Mouse (Mus musculus): ENCODE results near the gene Manba. TPM values are rescaled to one million over a fixed set of nuclear protein-coding genes. Genes with fewer than 3 reads are reported as not detected.

Gene Manba
- polyA plus RNA-seq, 1 experiment from 2014 or later: 5.6 TPM

GRCm38 (mm10) chr3:135547298-135547697 lies 61.9 kb downstream of the Manba start:
- ATAC-seq (ENCODE audit: low FRiP score): no peak
- H3K27ac ChIP-seq: no peak overlapping the region
- H3K4me1 ChIP-seq (replicated peaks): no peaks in the 10 kb centered on the region
- H3K4me3 ChIP-seq: no peak overlapping the region
- H3K9ac ChIP-seq: no peak overlapping the region
- H3K4me2 ChIP-seq: no peak overlapping the region
- H3K27me3 ChIP-seq: no peaks in the 10 kb centered on the region
- H3K9me3 ChIP-seq: no peaks in the 10 kb centered on the region
- H3K36me3 ChIP-seq: no peaks in the 10 kb centered on the region
- WGBS: 70% methylated on average over 8 of the region's 8 CpGs

GRCm38 (mm10) chr3:135552874-135553273 lies 67.5 kb downstream of the Manba start:
- 76% methylated on average over 5 of the region's 5 CpGs for WGBS

GRCm38 (mm10) chr3:135555192-135555591 lies 69.8 kb downstream of the Manba start:
- H3K4me1 ChIP-seq (replicated peaks): no peaks in the 10 kb centered on the region
- no peaks in the 10 kb centered on the region for H3K36me3 ChIP-seq
- WGBS: 55% methylated on average over 6 of the region's 6 CpGs
- no peaks in the 10 kb centered on the region for H3K27me3 ChIP-seq
- no peak overlapping the region for H3K9ac ChIP-seq
- H3K4me3 ChIP-seq: no peak overlapping the region
- H3K4me2 ChIP-seq: no peak overlapping the region
- no peaks in the 10 kb centered on the region for H3K9me3 ChIP-seq
- ATAC-seq (ENCODE audit: low FRiP score): no peak
- no peak overlapping the region for H3K27ac ChIP-seq

More at GRCm38 (mm10) chr3:135552874-135553273, 67.5 kb downstream of the Manba start:
- Histone ChIP-seq H3K27me3 (no peaks in the 10 kb centered on the region), H3K27ac (no peak overlapping the region), H3K4me3 (no peak overlapping the region), H3K9me3 (no peaks in the 10 kb centered on the region), H3K4me2 (no peak overlapping the region), H3K36me3 (no peaks in the 10 kb centered on the region), H3K9ac (no peak overlapping the region), H3K4me1 (replicated peaks) (no peaks in the 10 kb centered on the region)
- no peak for ATAC-seq (ENCODE audit: low FRiP score)

- no peaks in the 10 kb centered on the region for H3K36me3 ChIP-seq
- H3K27ac ChIP-seq: no peak overlapping the region
- H3K4me3 ChIP-seq: no peak overlapping the region
- WGBS: 78% methylated on average over 7 of the region's 7 CpGs
- no peaks in the 10 kb centered on the region for H3K4me1 ChIP-seq (replicated peaks)
- H3K27me3 ChIP-seq: no peaks in the 10 kb centered on the region
- no peak overlapping the region for H3K9ac ChIP-seq
- ATAC-seq (ENCODE audit: low FRiP score): no peak
- H3K9me3 ChIP-seq: no peaks in the 10 kb centered on the region
- H3K4me2 ChIP-seq: no peak overlapping the region
These were observed 70.7 kb downstream of the Manba start for GRCm38 (mm10) chr3:135556052-135556587.

GRCm38 (mm10) chr3:135556851-135557662 lies 71.6 kb downstream of the Manba start:
- no peak overlapping the region for H3K27ac ChIP-seq
- H3K4me3 ChIP-seq: no peak overlapping the region
- H3K9me3 ChIP-seq: no peaks in the 10 kb centered on the region
- H3K4me2 ChIP-seq: no peak overlapping the region
- H3K9ac ChIP-seq: no peak overlapping the region
- H3K4me1 ChIP-seq (replicated peaks): no peaks in the 10 kb centered on the region
- ATAC-seq (ENCODE audit: low FRiP score): no peak
- H3K36me3 ChIP-seq: no peaks in the 10 kb centered on the region
- H3K27me3 ChIP-seq: no peaks in the 10 kb centered on the region
- WGBS: 84% methylated on average over 12 of the region's 12 CpGs

GRCm38 (mm10) chr3:135562036-135562435 lies 76.6 kb downstream of the Manba start:
- no peak overlapping the region for H3K4me3 ChIP-seq
- no peaks in the 10 kb centered on the region for H3K9me3 ChIP-seq
- ATAC-seq (ENCODE audit: low FRiP score): no peak
- H3K9ac ChIP-seq: no peak overlapping the region
- H3K27me3 ChIP-seq: no peaks in the 10 kb centered on the region
- H3K4me1 ChIP-seq (replicated peaks): no peaks in the 10 kb centered on the region
- no peaks in the 10 kb centered on the region for H3K36me3 ChIP-seq
- no peak overlapping the region for H3K27ac ChIP-seq
- WGBS: 89% methylated on average over 7 of the region's 7 CpGs
- H3K4me2 ChIP-seq: no peak overlapping the region

GRCm38 (mm10) chr3:135563163-135563689 lies 77.8 kb downstream of the Manba start:
- Histone ChIP-seq H3K4me2 (no peak overlapping the region), H3K27ac (no peak overlapping the region), H3K4me1 (replicated peaks) (no peaks in the 10 kb centered on the region), H3K27me3 (no peaks in the 10 kb centered on the region), H3K9ac (no peak overlapping the region), H3K9me3 (no peaks in the 10 kb centered on the region), H3K4me3 (no peak overlapping the region), H3K36me3 (no peaks in the 10 kb centered on the region)
- WGBS: 89% methylated on average over 17 of the region's 17 CpGs
- no peak for ATAC-seq (ENCODE audit: low FRiP score)

- WGBS: 81% methylated on average over 9 of the region's 9 CpGs
- H3K9me3 ChIP-seq: no peaks in the 10 kb centered on the region
- no peak overlapping the region for H3K4me3 ChIP-seq
- H3K4me2 ChIP-seq: no peak overlapping the region
- H3K4me1 ChIP-seq (replicated peaks): no peaks in the 10 kb centered on the region
- H3K27ac ChIP-seq: no peak overlapping the region
- H3K27me3 ChIP-seq: no peaks in the 10 kb centered on the region
- no peak for ATAC-seq (ENCODE audit: low FRiP score)
- no peaks in the 10 kb centered on the region for H3K36me3 ChIP-seq
- no peak overlapping the region for H3K9ac ChIP-seq
These were observed 79.3 kb downstream of the Manba start for GRCm38 (mm10) chr3:135564706-135565105.

- Histone ChIP-seq H3K9ac (no peak overlapping the region), H3K4me1 (replicated peaks) (no peaks in the 10 kb centered on the region), H3K27me3 (no peaks in the 10 kb centered on the region), H3K4me3 (no peak overlapping the region), H3K4me2 (no peak overlapping the region), H3K9me3 (no peaks in the 10 kb centered on the region), H3K27ac (no peak overlapping the region), H3K36me3 (no peaks in the 10 kb centered on the region)
- WGBS: 89% methylated on average over 4 of the region's 4 CpGs
- ATAC-seq (ENCODE audit: low FRiP score): no peak
These were observed 79.9 kb downstream of the Manba start for GRCm38 (mm10) chr3:135565306-135565705.

- Histone ChIP-seq H3K9ac (no peak overlapping the region), H3K4me3 (no peak overlapping the region), H3K27ac (no peak overlapping the region), H3K4me1 (replicated peaks) (no peaks in the 10 kb centered on the region), H3K4me2 (no peak overlapping the region), H3K27me3 (no peaks in the 10 kb centered on the region), H3K9me3 (no peaks in the 10 kb centered on the region), H3K36me3 (no peaks in the 10 kb centered on the region)
- no peak for ATAC-seq (ENCODE audit: low FRiP score)
- 83% methylated on average over 6 of the region's 6 CpGs for WGBS
These were observed 82.5 kb downstream of the Manba start for GRCm38 (mm10) chr3:135567888-135568287.

GRCm38 (mm10) chr3:135568633-135569032 lies 83.2 kb downstream of the Manba start:
- Histone ChIP-seq H3K27ac (no peak overlapping the region), H3K9me3 (no peaks in the 10 kb centered on the region), H3K9ac (no peak overlapping the region), H3K4me3 (no peak overlapping the region), H3K27me3 (no peaks in the 10 kb centered on the region), H3K36me3 (no peaks in the 10 kb centered on the region), H3K4me1 (replicated peaks) (no peaks in the 10 kb centered on the region; the same call in 1 of the 2 replicates), H3K4me2 (no peak overlapping the region)
- ATAC-seq (ENCODE audit: low FRiP score): no peak
- WGBS: 74% methylated on average over 5 of the region's 5 CpGs

- Histone ChIP-seq H3K4me2 (no peak overlapping the region; the same call in 1 of the 2 replicates), H3K9me3 (no peaks in the 10 kb centered on the region), H3K36me3 (no peaks in the 10 kb centered on the region), H3K4me1 (replicated peaks) (no peaks in the 10 kb centered on the region; the same call in 1 of the 2 replicates), H3K27ac (no peak overlapping the region), H3K27me3 (no peaks in the 10 kb centered on the region), H3K4me3 (no peak overlapping the region), H3K9ac (no peak overlapping the region)
- no peak for ATAC-seq (ENCODE audit: low FRiP score)
- 71% methylated on average over 13 of the region's 13 CpGs for WGBS
These were observed 86.1 kb downstream of the Manba start for GRCm38 (mm10) chr3:135571540-135571939.

GRCm38 (mm10) chr3:135573051-135573450 lies 87.6 kb downstream of the Manba start:
- no peak overlapping the region for H3K4me3 ChIP-seq
- no peak for ATAC-seq (ENCODE audit: low FRiP score)
- H3K9ac ChIP-seq: no peak overlapping the region
- no peaks in the 10 kb centered on the region for H3K9me3 ChIP-seq
- H3K27ac ChIP-seq: no peak overlapping the region
- H3K4me1 ChIP-seq (replicated peaks): no peaks in the 10 kb centered on the region; the same call in 1 of the 2 replicates
- 59% methylated on average over 6 of the region's 6 CpGs for WGBS
- no peaks in the 10 kb centered on the region for H3K36me3 ChIP-seq
- no peaks in the 10 kb centered on the region for H3K27me3 ChIP-seq
- no peak overlapping the region for H3K4me2 ChIP-seq

All from hindbrain, embryonic 13.5 days (tissue).